Mouse (Mus musculus): ENCODE measurements around the gene Slc3a2. TPM values are rescaled to one million over a fixed set of nuclear protein-coding genes. Genes with fewer than 3 reads are reported as not detected.

The Slc3a2 gene
- total and polyA plus RNA-seq, 3 experiments, result 41.0 to 61.1 (median 42.2) TPM

DNA sequence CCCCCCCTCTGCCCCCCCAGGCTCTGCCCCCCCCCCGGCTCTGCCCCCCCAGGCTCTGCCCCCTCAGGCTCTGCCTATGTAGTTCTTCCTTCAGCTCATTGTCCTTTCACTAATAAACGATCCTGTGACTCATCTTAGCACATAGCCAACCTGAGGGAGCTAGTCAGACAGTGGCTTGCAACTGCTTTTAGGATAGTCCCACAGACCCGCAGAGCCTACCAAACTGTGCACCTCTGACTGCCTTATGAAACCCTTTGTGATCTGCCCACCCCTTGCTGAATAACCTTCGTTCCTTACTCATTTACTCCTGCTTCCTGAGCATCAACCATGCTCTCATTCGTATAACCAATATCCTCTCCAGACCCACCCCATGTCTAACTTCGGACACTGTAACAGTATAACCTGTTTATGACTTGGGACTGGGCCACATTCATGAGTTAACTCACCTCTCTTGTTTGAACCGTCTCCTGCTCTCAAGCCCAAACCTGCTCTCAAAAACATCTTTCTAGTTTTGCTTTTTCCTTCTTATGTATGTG lies 17.0 kb downstream of the Slc3a2 start:
- Histone ChIP-seq H3K79me2 (replicated peaks; ENCODE audit: control insufficient read depth, insufficient read depth, low read length) (no peaks in the 10 kb centered on the region), H3K9ac (ENCODE audit: low read depth, low read length) (no peak overlapping the region), H3K27me3 (ENCODE audit: control insufficient read depth, insufficient read depth, low read length) (no peaks in the 10 kb centered on the region), H3K4me3 (no peak overlapping the region), H3K4me1 (ENCODE audit: control insufficient read depth, insufficient read depth, low read length) (peaks cover 3% of the 10 kb centered on the region), H3K36me3 (ENCODE audit: control insufficient read depth, insufficient read depth, low read length) (peaks cover 16% of the 10 kb centered on the region), H3K27ac (no peak overlapping the region)
- DNase-seq, result no peak
- 76% methylated on average over 7 of the region's 7 CpGs for WGBS
- TF ChIP-seq CTCF (IDR thresholded peaks at IDR 0.05) (no peak), EP300 (IDR thresholded peaks at IDR 0.05; ENCODE audit: insufficient read depth, low read depth, low read length) (no peak), POLR2A (IDR thresholded peaks at IDR 0.05; ENCODE audit: insufficient read depth, low read depth, low read length) (no peak)
- intact Hi-C loops (cut with DNase I), result no loop called here

GRCm38 (mm10) chr19:8705026-8705708 lies 18.0 kb downstream of the Slc3a2 start:
- TF ChIP-seq CTCF (IDR thresholded peaks at IDR 0.05), result no peak
- TF ChIP-seq EP300 (IDR thresholded peaks at IDR 0.05; ENCODE audit: insufficient read depth, low read depth, low read length), result no peak
- TF ChIP-seq POLR2A (IDR thresholded peaks at IDR 0.05; ENCODE audit: insufficient read depth, low read depth, low read length), result no peak
- Histone ChIP-seq H3K36me3 (ENCODE audit: control insufficient read depth, insufficient read depth, low read length) (peaks cover 6% of the 10 kb centered on the region), H3K27me3 (ENCODE audit: control insufficient read depth, insufficient read depth, low read length) (no peaks in the 10 kb centered on the region), H3K4me1 (ENCODE audit: control insufficient read depth, insufficient read depth, low read length) (peaks cover 1% of the 10 kb centered on the region; the same call in 1 of the 2 replicates), H3K79me2 (replicated peaks; ENCODE audit: control insufficient read depth, insufficient read depth, low read length) (no peaks in the 10 kb centered on the region), H3K9ac (ENCODE audit: low read depth, low read length) (no peak overlapping the region), H3K4me3 (no peak overlapping the region), H3K27ac (no peak overlapping the region)
- WGBS, result 74% methylated on average over 6 of the region's 6 CpGs
- intact Hi-C loops (cut with DNase I), result no loop called here
- DNase-seq, result no peak

- Histone ChIP-seq H3K27me3 (ENCODE audit: control insufficient read depth, insufficient read depth, low read length) (no peaks in the 10 kb centered on the region), H3K4me3 (no peak overlapping the region), H3K27ac (no peak overlapping the region), H3K9ac (ENCODE audit: low read depth, low read length) (no peak overlapping the region), H3K36me3 (ENCODE audit: control insufficient read depth, insufficient read depth, low read length) (no peaks in the 10 kb centered on the region; the same call in 1 of the 2 replicates), H3K4me1 (ENCODE audit: control insufficient read depth, insufficient read depth, low read length) (peaks cover 1% of the 10 kb centered on the region; the same call in 1 of the 2 replicates), H3K79me2 (replicated peaks; ENCODE audit: control insufficient read depth, insufficient read depth, low read length) (no peaks in the 10 kb centered on the region)
- intact Hi-C loops (cut with DNase I), result no loop called here
- TF ChIP-seq EP300 (IDR thresholded peaks at IDR 0.05; ENCODE audit: insufficient read depth, low read depth, low read length) (no peak), POLR2A (IDR thresholded peaks at IDR 0.05; ENCODE audit: insufficient read depth, low read depth, low read length) (no peak), CTCF (IDR thresholded peaks at IDR 0.05) (no peak)
- WGBS, result 72% methylated on average over 4 of the region's 4 CpGs
- no peak for DNase-seq
Observed at GRCm38 (mm10) chr19:8703571-8703970, 19.6 kb downstream of the Slc3a2 start.

- Histone ChIP-seq H3K4me3 (no peak overlapping the region), H3K27ac (peak overlapping the region; percentile 58; the same call in 1 of the 2 replicates), H3K79me2 (replicated peaks; ENCODE audit: control insufficient read depth, insufficient read depth, low read length) (no peaks in the 10 kb centered on the region), H3K9ac (ENCODE audit: low read depth, low read length) (no peak overlapping the region), H3K27me3 (ENCODE audit: control insufficient read depth, insufficient read depth, low read length) (no peaks in the 10 kb centered on the region), H3K4me1 (ENCODE audit: control insufficient read depth, insufficient read depth, low read length) (peaks cover 1% of the 10 kb centered on the region; the same call in 1 of the 2 replicates), H3K36me3 (ENCODE audit: control insufficient read depth, insufficient read depth, low read length) (no peaks in the 10 kb centered on the region)
- TF ChIP-seq CTCF (IDR thresholded peaks at IDR 0.05) (no peak), EP300 (IDR thresholded peaks at IDR 0.05; ENCODE audit: insufficient read depth, low read depth, low read length) (peak; percentile 82), POLR2A (IDR thresholded peaks at IDR 0.05; ENCODE audit: insufficient read depth, low read depth, low read length) (0 out of 2 replicates have a peak, but pooled peaks have one; percentile 28)
- DNase-seq, result peak in 1 of 2 experiments; percentile 52
- WGBS, result 24% methylated on average over 3 of the region's 3 CpGs
- intact Hi-C loops (cut with DNase I), result no loop called here
Observed at GRCm38 (mm10) chr19:8702458-8702857, 20.7 kb downstream of the Slc3a2 start.

DNA sequence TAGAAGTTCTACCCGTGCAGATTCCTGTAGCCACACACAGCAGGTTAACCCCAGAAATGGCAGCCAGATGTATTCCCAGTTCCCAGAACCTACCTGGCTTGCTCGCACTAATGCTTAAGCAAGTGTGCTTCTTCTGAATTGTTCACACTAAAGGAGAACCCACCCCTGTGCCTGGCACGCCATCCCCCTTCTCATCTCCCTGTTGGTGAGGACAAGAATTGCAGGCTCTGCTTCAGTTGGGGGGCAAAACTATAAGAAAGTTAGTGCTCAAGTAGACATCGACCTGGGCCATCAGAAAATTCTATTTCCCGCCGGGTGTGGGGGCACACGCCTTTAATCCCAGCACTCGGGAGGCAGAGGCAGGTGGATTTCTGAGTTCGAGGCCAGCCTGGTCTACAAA lies 23.5 kb downstream of the Slc3a2 start:
- intact Hi-C loops (cut with DNase I), result no loop called here
- TF ChIP-seq CTCF (IDR thresholded peaks at IDR 0.05) (no peak), POLR2A (IDR thresholded peaks at IDR 0.05; ENCODE audit: insufficient read depth, low read depth, low read length) (no peak), EP300 (IDR thresholded peaks at IDR 0.05; ENCODE audit: insufficient read depth, low read depth, low read length) (no peak)
- Histone ChIP-seq H3K36me3 (ENCODE audit: control insufficient read depth, insufficient read depth, low read length) (no peaks in the 10 kb centered on the region), H3K9ac (ENCODE audit: low read depth, low read length) (no peak overlapping the region), H3K4me1 (ENCODE audit: control insufficient read depth, insufficient read depth, low read length) (peaks cover 1% of the 10 kb centered on the region; the same call in 1 of the 2 replicates), H3K79me2 (replicated peaks; ENCODE audit: control insufficient read depth, insufficient read depth, low read length) (no peaks in the 10 kb centered on the region), H3K27ac (no peak overlapping the region), H3K27me3 (ENCODE audit: control insufficient read depth, insufficient read depth, low read length) (no peaks in the 10 kb centered on the region), H3K4me3 (no peak overlapping the region)
- 79% methylated on average over 9 of the region's 9 CpGs for WGBS
- DNase-seq, result no peak

GRCm38 (mm10) chr19:8695330-8695729 lies 27.8 kb downstream of the Slc3a2 start:
- Histone ChIP-seq H3K27ac (no peak overlapping the region), H3K27me3 (ENCODE audit: control insufficient read depth, insufficient read depth, low read length) (no peaks in the 10 kb centered on the region), H3K4me3 (no peak overlapping the region), H3K4me1 (ENCODE audit: control insufficient read depth, insufficient read depth, low read length) (no peaks in the 10 kb centered on the region), H3K79me2 (replicated peaks; ENCODE audit: control insufficient read depth, insufficient read depth, low read length) (no peaks in the 10 kb centered on the region), H3K9ac (ENCODE audit: low read depth, low read length) (no peak overlapping the region), H3K36me3 (ENCODE audit: control insufficient read depth, insufficient read depth, low read length) (no peaks in the 10 kb centered on the region)
- DNase-seq, result peak; percentile 42 to 47
- intact Hi-C loops (cut with DNase I), result no loop called here
- WGBS, result 35% methylated on average over 6 of the region's 6 CpGs
- TF ChIP-seq POLR2A (IDR thresholded peaks at IDR 0.05; ENCODE audit: insufficient read depth, low read depth, low read length) (no peak), CTCF (IDR thresholded peaks at IDR 0.05) (peak; percentile 53), EP300 (IDR thresholded peaks at IDR 0.05; ENCODE audit: insufficient read depth, low read depth, low read length) (no peak)
